Mouse (Mus musculus) left cerebral cortex, adult 18-20 months (tissue): Measurements from ENCODE around the gene Adamts12. TPM values are rescaled to one million over a fixed set of nuclear protein-coding genes. Genes with fewer than 3 reads are reported as not detected.

Experiments used
- DNase-seq, 2 experiments: peaks; one replicate each; pipeline ENCODE4 v3.0.0; 2021 to 2022; ENCODE audit warnings: low spot score in 2 of 2, mixed read lengths in 1 of 2
- long read RNA-seq, 2 experiments: library from polyadenylated mRNA; stranded (forward); transcript quantifications; one replicate each; pipeline ENCODE4 v2.0.0; 2021
- total RNA-seq, 2 experiments: library from RNA; stranded (reverse); gene quantifications; 2 replicates each; pipeline ENCODE4 v1.2.3; 2021

Adamts12 gene
- total RNA-seq = under 1 TPM; 0.19 to 0.28 TPM
- long read RNA-seq, experiment 1 = 0 reads
- long read RNA-seq, experiment 2 = 0 reads

GRCm38 (mm10) chr15:11064558-11065411, at the start of gene Adamts12:
Gene Adamts12, plus strand, starts transcription at chr15:11064790.
- no peak for DNase-seq

GRCm38 (mm10) chr15:11014931-11015330, 49.7 kb upstream of the Adamts12 start:
- DNase-seq = no peak

- DNase-seq = no peak
These were observed 37.6 kb upstream of the Adamts12 start for GRCm38 (mm10) chr15:11026801-11027561.

DNA sequence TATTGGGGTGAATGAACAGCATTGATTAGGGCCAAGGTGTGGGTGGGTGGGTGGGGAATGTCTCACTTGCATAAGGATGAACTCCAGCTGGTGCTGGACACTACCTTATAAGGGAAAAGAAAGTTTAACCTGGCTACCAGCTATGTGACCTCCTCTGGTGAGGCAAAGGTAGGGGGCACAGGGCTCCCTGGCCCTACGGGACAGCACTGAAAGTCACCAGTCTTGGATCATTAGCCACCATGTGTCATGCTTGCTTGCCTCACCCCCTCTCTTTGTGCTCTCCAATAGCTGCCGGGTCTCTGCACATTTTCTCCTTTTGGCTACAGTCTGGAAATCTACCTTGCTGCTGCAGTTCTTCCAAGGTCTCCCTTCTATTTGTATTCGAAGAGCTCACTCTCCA, 34.4 kb upstream of the Adamts12 start:
- DNase-seq = no peak

DNA sequence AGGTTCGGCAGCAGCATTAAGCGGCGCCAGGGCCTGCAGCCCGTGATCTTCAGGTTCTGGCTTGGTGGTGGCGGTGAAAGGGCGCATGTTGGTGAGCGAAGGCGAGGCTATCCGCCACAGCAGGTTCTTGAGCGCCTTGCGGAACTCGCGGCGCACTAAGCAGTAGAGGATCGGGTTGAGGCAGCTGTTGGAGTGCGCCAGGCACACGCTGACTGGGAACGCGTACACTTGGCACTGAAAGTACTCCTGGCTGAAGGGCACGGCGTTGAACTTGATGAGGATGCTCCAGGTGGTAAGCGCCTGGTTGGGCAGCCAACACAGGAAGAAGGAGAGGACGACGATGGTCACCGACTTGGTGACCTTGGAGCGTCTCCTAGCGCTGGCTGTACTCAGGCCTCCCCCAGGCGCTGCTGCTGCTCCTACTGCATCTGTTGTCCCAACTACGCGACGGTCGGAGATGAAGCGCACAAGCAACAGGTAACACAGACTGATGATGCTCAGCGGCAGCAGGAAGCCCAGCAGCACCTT, 28.6 kb upstream of the Adamts12 start:
- peak in 1 of 2 experiments; percentile 12 for DNase-seq

GRCm38 (mm10) chr15:11036535-11037375, 27.8 kb upstream of the Adamts12 start:
- DNase-seq = peak in 1 of 2 experiments; percentile 15

DNA sequence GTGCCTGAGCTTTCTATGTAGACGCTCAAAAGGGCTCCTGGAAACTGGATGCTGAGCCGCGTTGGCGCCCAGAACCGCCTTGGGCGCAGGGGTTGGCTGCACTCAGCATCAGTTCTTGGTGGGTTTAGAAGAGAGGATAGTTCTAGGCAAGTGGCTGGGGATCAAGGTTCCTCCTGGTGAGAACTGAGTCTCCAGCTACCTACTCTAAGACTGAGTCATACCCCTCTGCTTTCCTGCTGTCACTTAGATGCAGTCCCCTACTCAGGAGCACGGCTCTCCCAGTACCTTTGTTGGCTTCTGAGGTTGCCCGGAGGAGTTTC, 27.3 kb upstream of the Adamts12 start:
- DNase-seq = peak in 1 of 2 experiments; percentile 13

DNA sequence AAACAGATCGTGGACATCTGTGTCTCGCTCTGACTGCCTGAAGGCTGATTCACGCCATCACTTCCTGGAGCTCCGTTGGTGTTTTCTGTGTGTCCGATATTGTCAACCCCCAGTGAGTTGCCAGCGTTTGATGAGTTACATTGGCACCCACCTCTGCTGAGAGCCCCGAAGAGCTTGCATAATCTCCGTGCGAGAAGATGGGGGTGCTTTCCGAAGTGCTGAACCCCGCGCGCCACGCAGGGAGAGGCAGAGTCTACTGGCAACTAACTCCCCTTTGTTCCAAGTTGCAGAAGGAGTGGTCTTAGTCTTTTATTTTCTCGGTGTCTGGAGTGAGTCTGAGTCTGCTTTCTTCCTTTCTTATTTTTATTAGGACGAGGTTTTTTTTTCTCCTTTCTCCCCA, 26.9 kb upstream of the Adamts12 start, which contains the start of gene Rxfp3:
Rxfp3 (minus strand) TSS at position 281 of the 400 bp plus-strand sequence.
- DNase-seq = peak; percentile 13 to 14

DNA sequence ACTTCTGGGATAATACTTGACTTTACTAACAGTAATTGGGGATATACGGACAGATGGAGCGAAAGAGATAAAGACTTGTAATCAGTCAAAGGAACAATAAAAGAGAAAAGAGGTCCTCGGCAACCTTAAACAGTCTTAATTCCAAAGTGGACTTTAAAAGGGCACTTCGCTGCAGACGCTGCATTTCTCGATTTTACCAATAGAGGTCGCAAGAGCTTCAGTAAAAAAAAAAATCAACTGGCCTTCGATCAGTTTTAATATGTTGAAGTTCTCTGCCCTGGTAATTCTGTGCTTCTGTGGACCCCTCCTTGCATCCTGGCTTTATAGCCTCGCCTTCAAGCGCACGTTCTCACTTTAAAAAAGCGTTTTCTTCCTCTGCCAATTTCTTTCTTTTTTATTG, 26.1 kb upstream of the Adamts12 start:
- DNase-seq = peak; percentile 52

- DNase-seq = no peak
These were observed 24.5 kb upstream of the Adamts12 start for GRCm38 (mm10) chr15:11040067-11040466.

DNA sequence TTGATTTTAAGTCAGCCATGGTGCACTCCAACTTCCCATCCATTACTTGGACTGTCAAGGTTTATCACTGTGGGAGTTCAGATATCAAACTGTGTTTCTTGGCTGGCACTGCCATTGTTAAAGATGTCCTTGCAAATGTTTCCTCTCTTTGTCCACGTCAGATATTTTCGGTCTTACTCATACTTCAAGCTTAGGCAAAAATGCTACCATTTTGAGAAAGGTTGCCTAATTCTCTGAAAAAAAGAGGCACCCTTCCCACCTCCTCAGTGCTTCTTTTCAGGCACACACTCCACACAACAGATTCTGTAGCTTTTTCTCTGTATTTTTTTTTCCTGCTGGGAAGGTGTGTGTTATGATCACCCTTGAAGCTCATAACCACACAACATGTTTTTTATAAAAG, 23.4 kb upstream of the Adamts12 start:
- no peak for DNase-seq

DNA sequence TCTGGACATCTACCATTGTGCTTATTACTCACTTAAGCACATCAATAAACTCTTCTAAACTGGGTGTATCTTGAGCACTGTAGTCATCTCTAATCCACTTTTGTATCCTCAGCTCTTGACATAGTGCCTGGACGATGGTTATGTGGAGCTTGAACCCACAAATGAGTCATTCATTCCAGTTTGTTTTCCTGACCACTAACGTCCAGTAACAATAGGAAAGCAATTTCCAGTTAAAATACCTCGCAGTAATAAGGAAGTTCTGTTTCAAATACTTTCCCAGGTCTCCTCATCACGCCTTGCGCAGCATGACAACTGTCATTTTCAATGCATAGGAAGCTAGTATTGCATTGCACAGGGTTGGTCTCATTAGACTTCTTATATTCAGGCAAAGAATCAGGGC, 21.8 kb upstream of the Adamts12 start:
- DNase-seq = no peak

- no peak for DNase-seq
These were observed 10.7 kb upstream of the Adamts12 start for GRCm38 (mm10) chr15:11053678-11054439.

DNA sequence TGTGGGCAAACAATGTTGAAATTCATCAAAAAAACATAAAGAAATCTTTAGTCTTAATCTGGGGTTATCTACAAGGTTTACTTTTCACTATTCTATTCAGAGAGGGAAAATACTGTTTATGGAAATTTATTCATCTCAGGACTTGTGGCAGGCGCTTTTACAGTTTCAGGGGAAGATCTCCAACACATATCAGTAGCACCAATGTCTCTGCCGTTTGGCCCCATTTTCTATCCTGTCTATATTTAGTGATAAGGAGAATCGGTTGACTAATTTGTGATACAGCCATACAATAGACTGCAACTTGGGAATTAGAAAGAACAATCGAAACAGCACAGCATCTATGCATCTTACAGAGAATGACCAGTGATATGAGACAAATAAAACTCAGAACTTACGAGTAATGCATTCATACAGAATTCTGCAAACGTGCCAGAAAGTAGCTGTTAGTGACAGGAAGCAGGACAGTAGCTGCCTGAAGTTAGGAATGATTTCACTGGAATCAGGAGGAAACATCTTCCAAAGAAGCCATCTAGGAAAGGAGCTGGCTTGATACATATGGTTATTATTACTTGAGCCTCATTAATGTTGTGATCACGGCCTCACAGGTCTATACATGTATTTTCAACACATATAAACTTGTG, 10.0 kb upstream of the Adamts12 start:
- DNase-seq = no peak

DNA sequence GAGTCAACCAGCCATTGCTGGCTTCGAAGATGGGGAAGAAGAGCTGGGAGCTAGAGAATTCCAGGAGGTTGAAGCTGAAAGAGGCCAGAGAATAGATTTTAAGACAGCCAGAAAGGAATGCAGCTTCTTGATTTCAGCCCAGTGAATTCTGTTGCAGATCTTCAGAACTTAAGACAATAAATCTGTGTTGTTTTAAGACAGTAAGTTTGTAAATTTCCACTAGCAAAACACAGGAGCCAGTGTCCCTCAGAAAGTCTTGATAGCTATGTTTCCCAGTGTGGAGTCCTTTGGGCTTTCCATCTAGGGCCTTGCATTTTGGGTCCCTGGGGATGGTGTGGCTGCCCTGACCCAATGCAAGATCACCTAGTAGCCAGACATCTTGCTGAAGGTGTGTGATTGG, 1.7 kb upstream of the Adamts12 start:
- DNase-seq = no peak

DNA sequence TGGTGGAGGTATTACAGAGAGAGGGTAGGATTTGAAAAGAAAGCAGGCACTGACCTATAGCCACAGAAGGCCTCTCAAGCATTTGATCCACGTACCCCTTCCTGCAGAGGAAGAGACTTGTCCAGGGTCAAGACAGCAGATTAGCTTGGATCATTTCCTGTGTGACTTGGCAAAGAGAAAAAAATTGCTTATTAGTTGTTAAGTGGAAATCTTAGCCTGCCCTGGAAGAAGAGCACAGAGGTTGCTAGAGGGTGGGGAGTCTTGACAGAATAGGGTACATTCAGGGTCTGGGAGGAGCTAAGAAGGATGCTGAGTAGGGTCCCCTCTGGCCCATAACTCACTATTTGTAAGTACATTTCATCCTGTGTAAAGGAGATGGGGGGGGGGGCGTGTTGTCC, 431 bp upstream of the Adamts12 start:
- no peak for DNase-seq

GRCm38 (mm10) chr15:11065528-11066171, 1.1 kb downstream of the Adamts12 start:
- DNase-seq = no peak

DNA sequence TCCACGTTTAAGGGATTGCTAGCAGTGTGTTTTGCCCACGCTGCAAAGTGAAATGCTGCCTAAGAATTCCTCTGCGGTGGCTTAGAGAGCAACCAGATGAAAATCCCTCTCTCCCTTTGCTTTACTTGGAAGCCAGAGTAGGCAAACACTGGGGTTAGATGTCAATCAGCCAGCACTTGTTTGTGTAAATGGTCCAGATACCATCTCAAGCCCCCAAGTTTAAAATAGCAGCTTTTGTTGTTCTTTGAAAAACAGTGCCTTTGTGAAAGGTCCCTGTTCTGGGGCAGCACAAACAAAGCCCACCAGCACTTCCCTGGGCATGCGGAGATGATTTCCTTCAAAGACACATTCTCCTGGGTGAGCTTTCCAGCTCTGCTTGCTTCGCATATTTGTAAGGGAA, 1.7 kb downstream of the Adamts12 start:
- no peak for DNase-seq

DNA sequence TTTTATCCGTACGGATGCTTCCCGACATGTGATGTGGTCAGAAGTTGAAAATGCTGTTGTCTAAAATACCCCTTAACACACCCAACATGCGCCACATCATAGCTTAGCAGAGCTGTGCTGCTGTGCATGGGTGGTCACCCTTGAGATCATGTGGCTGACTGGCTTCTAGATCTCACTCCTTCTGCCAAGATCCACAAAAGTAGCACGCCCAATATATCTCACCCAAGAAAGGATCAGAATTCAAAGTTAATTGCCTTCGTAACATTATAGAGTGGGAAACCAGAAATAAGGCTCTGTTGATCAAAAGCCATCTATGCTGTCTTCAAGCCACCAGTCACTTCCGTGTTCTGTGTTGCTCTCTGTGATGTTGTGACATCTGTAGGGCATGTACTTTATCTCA, 3.3 kb downstream of the Adamts12 start:
- DNase-seq = no peak
